Mouse (Mus musculus) heart, embryonic 14.5 days (tissue): Measurements from ENCODE around the gene Gpx2. TPM values are rescaled to one million over a fixed set of nuclear protein-coding genes. Genes with fewer than 3 reads are reported as not detected.
A peak's percentile ranks its signal among the peaks of the same experiment; 100 is the strongest.

Experiments used
- ATAC-seq: fragments of 200-750 bp; cut with Nextera tagmentation; 2 replicates; pipeline ENCODE4 v1.8.0; 2017; ENCODE audit warnings: low read depth, moderate TSS enrichment; ENCODE audit not compliant: insufficient number of reproducible peaks, insufficient read depth, low FRiP score
- H3K27ac ChIP-seq, 2 experiments: fragments of 200-500 bp in 1 of 2; fragments of 300-500 bp in 1 of 2; sonication (generic) in 1 of 2; replicated peaks in 1 of 2; 2 replicates each; pipeline ENCODE4 v1.5.1; 2012 to 2014; ENCODE audit warnings: low read depth in 2 of 2, low read length in 2 of 2, control low read depth in 1 of 2, mild to moderate bottlenecking in 1 of 2, mixed read lengths in 1 of 2; ENCODE audit not compliant: control insufficient read depth in 1 of 2, insufficient read depth in 1 of 2
- H3K27me3 ChIP-seq: fragments of 300-500 bp; sonication (generic); 2 replicates; pipeline ENCODE4 v1.6.1; 2014; ENCODE audit warnings: mild to moderate bottlenecking, low read length, control low read depth; ENCODE audit not compliant: control insufficient read depth, insufficient read depth
- H3K36me3 ChIP-seq: fragments of 300-500 bp; sonication (generic); 2 replicates; pipeline ENCODE4 v1.6.1; 2014; ENCODE audit warnings: mild to moderate bottlenecking, control low read depth, low read length, mixed read lengths; ENCODE audit not compliant: control insufficient read depth, insufficient read depth
- H3K4me1 ChIP-seq, 2 experiments: fragments of 200-500 bp in 1 of 2; fragments of 300-500 bp in 1 of 2; sonication (generic) in 1 of 2; 2 replicates each; pipeline ENCODE4 v1.6.1; 2012 to 2014; ENCODE audit warnings: low read length in 2 of 2, control low read depth in 1 of 2, mixed read lengths in 1 of 2; ENCODE audit not compliant: control insufficient read depth in 2 of 2, insufficient read depth in 2 of 2
- H3K4me2 ChIP-seq: fragments of 300-500 bp; sonication (generic); 2 replicates; pipeline ENCODE4 v1.6.1; 2014; ENCODE audit warnings: mild to moderate bottlenecking, low read length
- H3K4me3 ChIP-seq, 2 experiments: fragments of 200-500 bp in 1 of 2; fragments of 300-500 bp in 1 of 2; sonication (generic) in 1 of 2; 2 replicates each; pipeline ENCODE4 v1.5.1; 2012 to 2014; ENCODE audit warnings: low read length in 2 of 2, mild to moderate bottlenecking in 2 of 2, control low read depth in 1 of 2, low read depth in 1 of 2, moderate library complexity in 1 of 2; ENCODE audit not compliant: control insufficient read depth in 1 of 2, insufficient read depth in 1 of 2
- H3K9ac ChIP-seq: fragments of 300-500 bp; sonication (generic); 2 replicates; pipeline ENCODE4 v1.6.1; 2014; ENCODE audit warnings: mild to moderate bottlenecking, low read length
- H3K9me3 ChIP-seq: fragments of 300-500 bp; sonication (generic); 2 replicates; pipeline ENCODE4 v1.6.1; 2016; ENCODE audit warnings: low read length, control low read depth; ENCODE audit not compliant: control insufficient read depth
- WGBS: fragments of 180-500 bp; shearing (Covaris S2); extraction: QIAGEN DNeasy Blood & Tissue Kit; methylation state at CpG from one replicate; pipeline ENCODE4 v1.1.7; 2014; 5-methylcytosine and 5-hydroxymethylcytosine counted together
- polyA plus RNA-seq: library from polyadenylated mRNA; unstranded; fragments of >200 nt; fragmentation: Nextera tagmentation; extraction: Ambion mirVana; gene quantifications from 2 replicates; pipeline ENCODE4 v1.2.1, GENCODE M21; 2014

Gene Gpx2
- polyA plus RNA-seq, 1 experiment from 2014 or later, result not detected

DNA sequence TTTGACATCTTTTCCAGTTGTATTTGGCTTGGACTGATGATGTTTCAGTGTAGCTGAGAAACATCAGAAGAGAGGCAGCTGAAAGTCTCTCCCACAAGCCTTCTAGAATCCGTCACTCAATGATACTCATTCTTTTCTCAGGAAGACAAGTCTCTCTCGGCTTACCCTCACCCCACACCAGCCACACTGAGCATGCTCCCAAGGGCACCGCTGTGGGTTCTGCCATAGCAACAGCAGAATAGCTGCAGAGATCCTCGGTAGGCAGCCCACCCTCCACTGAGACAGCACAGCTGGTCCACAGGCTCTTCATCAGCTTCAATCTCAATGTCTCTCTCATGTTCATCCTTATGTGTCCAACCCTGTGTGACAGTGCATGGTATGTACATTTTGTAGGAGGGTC lies 29.9 kb upstream of the Gpx2 start:
- no peak overlapping the region for H3K4me3 ChIP-seq
- no peak overlapping the region for H3K4me2 ChIP-seq
- no peak overlapping the region for H3K9ac ChIP-seq
- 58% methylated on average over 4 of the region's 4 CpGs for WGBS
- H3K9me3 ChIP-seq, result no peaks in the 10 kb centered on the region
- H3K36me3 ChIP-seq, result no peaks in the 10 kb centered on the region
- ATAC-seq, result no peak
- no peak overlapping the region for H3K27ac ChIP-seq
- peaks cover 46% of the 10 kb centered on the region for H3K27me3 ChIP-seq
- peaks cover 5 to 6% of the 10 kb centered on the region in 2 experiments; a peak in 2 of 4 replicates for H3K4me1 ChIP-seq

DNA sequence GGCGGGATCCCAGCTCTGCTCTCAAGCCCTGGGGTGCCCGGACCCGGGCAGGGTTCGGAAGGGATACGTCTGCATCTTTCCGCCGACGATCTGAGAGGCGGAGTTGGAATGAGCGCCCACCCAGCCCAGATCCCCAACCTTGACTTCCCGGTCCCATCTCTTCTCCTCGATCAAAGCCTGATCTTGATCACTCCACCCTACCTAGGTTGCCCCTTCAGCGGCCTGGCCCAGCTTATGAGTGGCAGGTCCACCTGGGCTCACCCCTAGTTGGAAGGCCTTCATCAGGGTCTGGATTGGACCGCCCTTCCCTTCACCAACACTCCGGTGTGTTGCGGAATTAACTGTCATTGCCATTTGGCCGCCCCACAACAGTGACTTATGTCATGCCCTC lies 27.3 kb upstream of the Gpx2 start, which contains the start of gene Rab15:
Gene Rab15, minus strand, starts transcription at position 258 of the 391 bp plus-strand sequence.
- no peaks in the 10 kb centered on the region for H3K9me3 ChIP-seq
- peak within 1 kb of the TSS; percentile 81 for H3K9ac ChIP-seq
- H3K27me3 ChIP-seq, result peaks cover 48% of the 10 kb centered on the region
- no peak within 1 kb of the TSS for H3K27ac ChIP-seq
- ATAC-seq, result no peak
- peaks cover 5 to 6% of the 10 kb centered on the region in 2 experiments; a peak in 2 of 4 replicates for H3K4me1 ChIP-seq
- H3K36me3 ChIP-seq, result no peaks in the 10 kb centered on the region
- H3K4me3 ChIP-seq, result peak within 1 kb of the TSS; percentile 73 to 76
- H3K4me2 ChIP-seq, result peak within 1 kb of the TSS; percentile 99
- 2% methylated on average over 17 of the region's 17 CpGs for WGBS

DNA sequence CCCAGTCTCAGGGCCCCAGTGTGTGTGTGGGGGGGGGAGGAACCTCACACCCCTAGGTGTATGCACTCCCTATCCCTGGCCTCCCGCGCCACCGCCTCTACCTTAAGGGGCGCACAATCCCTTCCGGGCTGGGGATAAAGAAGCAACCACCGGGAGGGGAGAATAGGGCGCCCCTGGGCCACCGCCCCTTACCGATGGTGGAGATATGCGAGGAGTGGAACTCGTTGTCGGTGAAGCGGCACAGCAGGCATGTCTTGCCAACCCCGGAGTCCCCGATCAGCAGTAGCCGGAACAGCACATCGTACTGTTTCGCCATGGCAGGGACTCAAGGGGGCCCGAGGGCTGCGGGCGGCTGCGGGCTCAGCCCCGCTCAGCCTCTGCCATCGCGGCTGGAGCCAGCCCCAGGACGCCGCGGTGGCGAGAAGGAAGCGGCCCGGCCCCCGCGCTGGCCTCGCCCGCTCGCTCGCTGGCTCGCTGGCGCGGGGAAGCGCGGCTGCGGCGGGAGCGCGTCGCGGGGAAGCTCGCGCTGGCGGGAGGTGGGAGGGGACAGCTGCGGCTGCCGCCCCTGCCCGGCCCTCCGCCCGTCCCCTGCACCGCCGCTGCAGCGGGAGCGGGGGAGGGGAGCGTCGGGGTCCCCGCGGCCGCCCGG lies 26.8 kb upstream of the Gpx2 start:
- Histone ChIP-seq H3K4me2 (peak overlapping the region; percentile 99), H3K27ac (no peak overlapping the region), H3K4me1 (peaks cover 5 to 6% of the 10 kb centered on the region in 2 experiments; a peak in 2 of 4 replicates), H3K9ac (peak overlapping the region; percentile 81), H3K36me3 (no peaks in the 10 kb centered on the region), H3K9me3 (no peaks in the 10 kb centered on the region), H3K27me3 (peaks cover 48% of the 10 kb centered on the region), H3K4me3 (peak overlapping the region; percentile 73 to 76)
- WGBS, result under 1% methylated on average over 61 of the region's 66 CpGs
- peak; percentile 29; the same call in 1 of the 2 replicates for ATAC-seq

DNA sequence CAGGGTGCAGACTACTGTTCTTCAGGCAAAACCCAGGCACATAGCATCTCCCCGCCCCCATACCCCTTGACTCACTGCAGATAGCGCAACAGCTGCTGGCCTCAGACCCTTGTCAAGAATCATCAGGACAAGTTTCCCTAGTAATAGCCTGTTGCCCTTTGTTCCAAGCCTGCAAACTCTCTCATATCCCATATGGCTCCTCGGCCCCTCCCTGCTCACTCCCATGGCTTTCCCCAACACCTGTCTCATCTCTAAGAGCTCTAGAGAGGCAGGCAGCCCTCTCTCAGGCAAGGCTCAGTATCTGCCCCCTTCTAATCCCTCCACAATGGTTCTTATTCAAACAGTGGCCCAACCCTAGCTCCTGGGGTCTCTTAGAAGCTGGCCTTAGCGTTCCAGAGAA lies 25.3 kb upstream of the Gpx2 start:
- no peak for ATAC-seq
- no peaks in the 10 kb centered on the region for H3K36me3 ChIP-seq
- 49% methylated on average over 4 of the region's 4 CpGs for WGBS
- H3K4me2 ChIP-seq, result no peak overlapping the region
- no peak overlapping the region for H3K9ac ChIP-seq
- H3K27me3 ChIP-seq, result peaks cover 45% of the 10 kb centered on the region
- H3K4me3 ChIP-seq, result no peak overlapping the region
- H3K4me1 ChIP-seq, result peaks cover 5 to 6% of the 10 kb centered on the region in 2 experiments; a peak in 2 of 4 replicates
- H3K27ac ChIP-seq, result no peak overlapping the region
- no peaks in the 10 kb centered on the region for H3K9me3 ChIP-seq

DNA sequence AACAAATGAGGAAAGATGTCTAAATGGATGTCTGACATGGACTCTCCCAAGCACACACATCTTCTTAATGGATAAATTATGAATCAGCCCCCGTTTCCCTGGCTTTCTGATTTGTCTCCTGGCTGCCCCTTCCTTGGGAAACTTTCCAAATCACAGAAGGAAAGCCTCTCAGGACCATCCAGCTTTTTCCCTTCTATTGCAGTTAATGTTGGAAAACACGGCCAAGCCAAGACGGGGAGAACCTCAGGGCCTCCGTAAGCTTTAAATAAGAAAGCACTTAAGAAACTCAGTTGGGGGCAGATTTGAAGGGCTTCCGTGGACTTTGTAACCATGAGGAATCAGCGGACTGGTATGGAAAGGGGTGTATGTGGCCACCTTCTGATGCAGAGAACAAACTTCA lies 24.5 kb upstream of the Gpx2 start:
- no peak overlapping the region for H3K27ac ChIP-seq

DNA sequence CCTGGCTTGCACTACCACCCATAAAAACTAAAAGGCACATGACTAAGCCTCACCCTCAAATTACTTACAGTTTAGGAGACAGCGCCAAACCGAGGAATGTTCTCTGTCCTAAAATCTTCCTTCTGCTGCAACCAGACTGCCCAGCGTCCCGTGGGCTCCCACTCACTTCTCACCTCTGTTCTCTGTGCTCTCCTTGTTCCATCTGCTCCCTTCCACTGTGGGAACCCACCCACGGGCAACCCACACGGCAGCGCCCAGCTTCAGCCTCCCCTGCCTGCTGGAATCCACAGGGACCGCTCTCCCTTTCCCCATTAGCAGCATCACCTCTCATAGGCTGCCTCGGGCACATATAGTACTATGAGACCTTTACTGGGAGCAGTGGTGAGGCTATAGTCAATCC lies 23.6 kb upstream of the Gpx2 start:
- no peak for ATAC-seq
- Histone ChIP-seq H3K36me3 (no peaks in the 10 kb centered on the region), H3K4me2 (no peak overlapping the region), H3K9me3 (no peaks in the 10 kb centered on the region), H3K9ac (no peak overlapping the region), H3K4me3 (no peak overlapping the region), H3K27me3 (peaks cover 34% of the 10 kb centered on the region), H3K4me1 (peaks cover 5 to 6% of the 10 kb centered on the region in 2 experiments; a peak in 2 of 4 replicates), H3K27ac (no peak overlapping the region)
- WGBS, result 81% methylated on average over 9 of the region's 9 CpGs

More for the DNA sequence above, 24.5 kb upstream of the Gpx2 start:
- H3K4me2 ChIP-seq, result no peak overlapping the region
- no peak overlapping the region for H3K9ac ChIP-seq
- H3K4me3 ChIP-seq, result no peak overlapping the region
- H3K4me1 ChIP-seq, result peaks cover 5 to 6% of the 10 kb centered on the region in 2 experiments; a peak in 2 of 4 replicates
- H3K9me3 ChIP-seq, result no peaks in the 10 kb centered on the region
- ATAC-seq, result no peak
- H3K36me3 ChIP-seq, result no peaks in the 10 kb centered on the region
- WGBS, result 73% methylated on average over 6 of the region's 6 CpGs
- H3K27me3 ChIP-seq, result peaks cover 37% of the 10 kb centered on the region

DNA sequence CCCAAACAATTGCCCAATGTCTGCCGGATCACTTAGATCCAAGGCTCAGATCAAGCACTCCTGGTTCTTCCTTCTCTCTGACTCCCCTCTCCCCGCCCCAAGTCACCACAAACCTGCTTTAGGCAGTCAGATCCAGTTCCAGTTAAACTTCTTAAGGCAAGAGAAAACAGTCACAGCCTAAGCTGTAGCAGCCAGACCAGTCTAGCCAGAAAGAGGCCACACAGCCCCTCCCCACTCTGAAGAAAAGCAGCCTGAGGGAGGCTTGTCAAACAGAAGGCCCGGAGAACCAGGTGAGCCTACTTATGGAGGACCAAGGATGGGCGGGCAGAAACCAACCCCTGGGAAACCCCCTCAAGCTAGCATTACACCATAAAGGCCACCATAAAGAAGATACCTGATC lies 22.8 kb upstream of the Gpx2 start:
- H3K4me2 ChIP-seq, result no peak overlapping the region
- no peak overlapping the region for H3K27ac ChIP-seq
- no peak overlapping the region for H3K4me3 ChIP-seq
- WGBS, result 64% methylated on average over 4 of the region's 4 CpGs
- H3K4me1 ChIP-seq, result peaks cover 5 to 8% of the 10 kb centered on the region in 2 experiments; a peak in 2 of 4 replicates
- ATAC-seq, result no peak
- no peaks in the 10 kb centered on the region for H3K9me3 ChIP-seq
- H3K9ac ChIP-seq, result no peak overlapping the region
- no peaks in the 10 kb centered on the region for H3K36me3 ChIP-seq
- peaks cover 28% of the 10 kb centered on the region for H3K27me3 ChIP-seq
